Mouse (Mus musculus) heart, embryonic 16.5 days (tissue): Measurements from ENCODE around the gene Smox. TPM values are rescaled to one million over a fixed set of nuclear protein-coding genes. Genes with fewer than 3 reads are reported as not detected.
A peak's percentile ranks its signal among the peaks of the same experiment; 100 is the strongest.

Experiments used
- ATAC-seq: fragments of 200-750 bp; cut with Nextera tagmentation; replicated peaks from 2 replicates; pipeline ENCODE4 v1.8.0; 2017; ENCODE audit warnings: moderate number of reproducible peaks; ENCODE audit not compliant: insufficient read depth, low FRiP score; ENCODE audit errors: extremely low read depth
- H3K27ac ChIP-seq: fragments of 300-500 bp; sonication (generic); 2 replicates; pipeline ENCODE4 v1.5.1; 2014; ENCODE audit warnings: mild to moderate bottlenecking, low read length, control low read depth, moderate library complexity
- H3K27me3 ChIP-seq: fragments of 300-500 bp; sonication (generic); 2 replicates; pipeline ENCODE4 v1.6.1; 2014; ENCODE audit warnings: low read length, mixed read lengths; ENCODE audit not compliant: control insufficient read depth, insufficient read depth
- H3K36me3 ChIP-seq: fragments of 300-500 bp; sonication (generic); 2 replicates; pipeline ENCODE4 v1.6.1; 2014; ENCODE audit not compliant: control insufficient read depth, insufficient read depth
- H3K4me1 ChIP-seq: fragments of 300-500 bp; sonication (generic); 2 replicates; pipeline ENCODE4 v1.6.1; 2014; ENCODE audit warnings: low read length, mixed read lengths; ENCODE audit not compliant: control insufficient read depth, insufficient read depth
- H3K4me2 ChIP-seq: fragments of 300-500 bp; sonication (generic); 2 replicates; pipeline ENCODE4 v1.6.1; 2014; ENCODE audit warnings: low read depth, mild to moderate bottlenecking, control low read depth, low read length
- H3K4me3 ChIP-seq: fragments of 300-500 bp; sonication (generic); 2 replicates; pipeline ENCODE4 v1.5.1; 2014; ENCODE audit warnings: mild to moderate bottlenecking, control low read depth, low read length
- H3K9ac ChIP-seq: fragments of 300-500 bp; sonication (generic); 2 replicates; pipeline ENCODE4 v1.6.1; 2014; ENCODE audit warnings: low read length, control low read depth
- H3K9me3 ChIP-seq: fragments of 300-500 bp; sonication (generic); replicated peaks from 2 replicates; pipeline ENCODE4 v1.6.1; 2016; ENCODE audit warnings: low read length; ENCODE audit not compliant: control insufficient read depth
- WGBS: fragments of 180-500 bp; shearing (Covaris S2); extraction: QIAGEN DNeasy Blood & Tissue Kit; methylation state at CpG from one replicate; pipeline ENCODE4 v1.1.7; 2014; 5-methylcytosine and 5-hydroxymethylcytosine counted together
- polyA plus RNA-seq: library from polyadenylated mRNA; unstranded; fragments of >200 nt; fragmentation: Nextera tagmentation; extraction: Ambion mirVana; gene quantifications from 2 replicates; pipeline ENCODE4 v1.2.1, GENCODE M21; 2015

The Smox gene
- polyA plus RNA-seq, 1 experiment from 2014 or later = 32.7 TPM

GRCm38 (mm10) chr2:131535168-131535567, 43.9 kb downstream of the Smox start:
- H3K27me3 ChIP-seq = no peaks in the 10 kb centered on the region
- no peaks in the 10 kb centered on the region for H3K9me3 ChIP-seq

DNA sequence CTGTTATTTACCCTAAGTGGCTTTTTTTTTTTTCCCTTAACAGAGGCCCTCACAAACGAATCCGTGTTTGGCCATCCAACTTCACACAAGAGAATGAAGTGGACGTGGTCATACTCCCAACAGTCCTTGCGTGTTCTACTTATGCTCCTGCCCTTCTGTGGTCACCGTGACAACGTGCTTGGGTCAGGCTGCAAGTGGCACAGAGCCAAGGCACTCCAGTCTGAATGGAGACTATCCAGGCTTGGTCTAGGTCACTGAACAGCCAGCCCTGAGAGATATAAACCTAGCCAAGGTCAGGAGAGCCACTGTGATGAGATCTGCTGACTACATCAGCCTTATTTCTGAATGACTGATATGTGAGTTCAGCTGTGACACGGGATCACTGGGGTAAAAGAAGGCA, 47.0 kb downstream of the Smox start:
- Histone ChIP-seq H3K27ac (peak overlapping the region; percentile 48; the same call in 1 of the 2 replicates), H3K9ac (no peak overlapping the region), H3K36me3 (no peaks in the 10 kb centered on the region), H3K4me3 (no peak overlapping the region), H3K4me1 (peaks cover 10% of the 10 kb centered on the region), H3K4me2 (no peak overlapping the region), H3K27me3 (no peaks in the 10 kb centered on the region), H3K9me3 (no peaks in the 10 kb centered on the region)
- 27% methylated on average over 7 of the region's 7 CpGs for whole genome bisulfite sequencing
- ATAC-seq = peak; percentile 84

More at GRCm38 (mm10) chr2:131535168-131535567, 43.9 kb downstream of the Smox start:
- WGBS = 76% methylated on average over 5 of the region's 5 CpGs
- Histone ChIP-seq H3K27ac (no peak overlapping the region), H3K4me1 (peaks cover 10% of the 10 kb centered on the region), H3K4me3 (no peak overlapping the region), H3K36me3 (no peaks in the 10 kb centered on the region), H3K4me2 (no peak overlapping the region), H3K9ac (no peak overlapping the region)
- ATAC-seq = no peak

DNA sequence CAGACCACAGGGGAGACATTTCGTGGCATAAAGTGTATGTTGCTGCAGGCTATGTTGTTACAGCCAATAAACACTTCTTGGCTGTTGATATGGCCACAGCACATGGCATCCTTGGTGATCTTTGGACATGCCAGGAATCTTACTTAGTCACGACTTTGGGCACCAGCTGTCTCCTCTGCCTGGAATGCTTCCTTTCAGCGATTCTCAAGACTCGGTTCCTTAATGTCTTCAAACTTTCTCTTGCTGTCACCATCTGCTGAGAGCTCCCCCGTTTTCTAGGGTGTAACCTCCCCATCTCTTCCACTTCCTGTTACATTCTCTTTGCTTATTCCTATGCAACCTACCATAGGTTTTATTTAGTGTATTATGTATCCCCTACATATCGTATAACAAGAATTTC, 48.5 kb downstream of the Smox start:
- Histone ChIP-seq H3K9me3 (no peaks in the 10 kb centered on the region), H3K27me3 (no peaks in the 10 kb centered on the region), H3K36me3 (no peaks in the 10 kb centered on the region), H3K9ac (no peak overlapping the region), H3K4me3 (no peak overlapping the region), H3K4me2 (no peak overlapping the region), H3K4me1 (peaks cover 10% of the 10 kb centered on the region), H3K27ac (no peak overlapping the region)
- WGBS = 78% methylated on average over 6 of the region's 6 CpGs
- ATAC-seq = no peak

DNA sequence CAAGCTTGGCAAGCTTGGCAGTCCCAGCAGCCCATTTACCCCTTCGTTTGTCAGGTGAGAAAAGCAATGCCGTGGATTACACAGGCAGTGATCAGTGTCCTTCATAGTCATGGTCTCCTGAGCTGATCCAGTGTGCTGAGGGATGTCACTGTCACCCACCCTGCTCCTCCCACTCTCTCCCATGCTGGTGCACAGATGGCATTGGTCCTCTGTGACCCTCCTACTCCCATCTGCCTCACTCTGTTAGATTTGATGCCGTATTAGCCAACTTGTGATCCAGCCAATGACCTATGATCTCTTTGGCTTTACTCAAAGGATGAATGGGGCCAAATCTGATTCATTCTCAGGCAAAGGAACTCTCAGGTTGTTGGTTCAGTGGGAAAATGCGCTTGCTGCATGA, 50.4 kb downstream of the Smox start:
- Histone ChIP-seq H3K9me3 (no peaks in the 10 kb centered on the region), H3K9ac (no peak overlapping the region), H3K4me3 (no peak overlapping the region), H3K4me2 (no peak overlapping the region), H3K4me1 (peaks cover 21% of the 10 kb centered on the region), H3K27me3 (peaks cover 12% of the 10 kb centered on the region), H3K36me3 (no peaks in the 10 kb centered on the region), H3K27ac (no peak overlapping the region)
- ATAC-seq = no peak
- 80% methylated on average over 4 of the region's 4 CpGs for WGBS

GRCm38 (mm10) chr2:131542531-131542930, 51.2 kb downstream of the Smox start:
- Histone ChIP-seq H3K9ac (no peak overlapping the region), H3K9me3 (no peaks in the 10 kb centered on the region), H3K4me2 (no peak overlapping the region), H3K27ac (no peak overlapping the region), H3K36me3 (no peaks in the 10 kb centered on the region), H3K27me3 (peaks cover 12% of the 10 kb centered on the region), H3K4me3 (no peak overlapping the region), H3K4me1 (peaks cover 21% of the 10 kb centered on the region)
- ATAC-seq = no peak
- 29% methylated on average over 6 of the region's 6 CpGs for WGBS

GRCm38 (mm10) chr2:131545386-131546307, 54.4 kb downstream of the Smox start:
- H3K27ac ChIP-seq = no peak overlapping the region
- H3K4me1 ChIP-seq = peaks cover 11% of the 10 kb centered on the region; the same call in 1 of the 2 replicates
- no peaks in the 10 kb centered on the region for H3K36me3 ChIP-seq
- peaks cover 26% of the 10 kb centered on the region for H3K27me3 ChIP-seq
- H3K4me3 ChIP-seq = peak overlapping the region; percentile 58
- H3K9me3 ChIP-seq = no peaks in the 10 kb centered on the region
- WGBS = 3% methylated on average over 45 of the region's 45 CpGs
- H3K9ac ChIP-seq = peak overlapping the region; percentile 69
- peak overlapping the region; percentile 87 for H3K4me2 ChIP-seq
- ATAC-seq = no peak

DNA sequence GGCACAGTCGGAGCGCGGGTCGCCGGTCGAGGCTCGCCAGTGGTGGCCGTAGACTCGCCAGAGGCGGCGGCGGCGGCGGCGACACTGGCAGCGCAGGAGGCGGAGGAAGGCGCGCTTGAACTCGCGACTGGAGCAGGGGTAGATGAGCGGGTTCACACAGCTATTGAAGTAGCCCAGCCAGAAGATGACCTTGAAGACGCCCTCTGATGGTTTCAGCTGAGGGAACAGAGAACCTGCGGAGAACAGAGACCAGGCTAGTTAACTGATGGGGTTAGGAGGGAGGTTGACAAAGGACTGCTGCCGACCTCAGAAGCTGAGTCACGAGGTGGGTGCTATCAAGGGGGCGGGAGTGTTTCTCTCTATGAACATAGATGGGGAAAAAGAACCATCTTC, 55.0 kb downstream of the Smox start:
- Histone ChIP-seq H3K4me2 (peak overlapping the region; percentile 87), H3K27me3 (peaks cover 28% of the 10 kb centered on the region), H3K9me3 (no peaks in the 10 kb centered on the region), H3K36me3 (no peaks in the 10 kb centered on the region), H3K4me3 (peak overlapping the region; percentile 58), H3K4me1 (peaks cover 11% of the 10 kb centered on the region; the same call in 1 of the 2 replicates), H3K27ac (no peak overlapping the region), H3K9ac (peak overlapping the region; percentile 69)
- 8% methylated on average over 27 of the region's 27 CpGs for WGBS
- ATAC-seq = no peak

- no peak for ATAC-seq
- no peak overlapping the region for H3K27ac ChIP-seq
- H3K4me2 ChIP-seq = peak overlapping the region; percentile 87
- H3K9me3 ChIP-seq = no peaks in the 10 kb centered on the region
- H3K4me1 ChIP-seq = peaks cover 11% of the 10 kb centered on the region; the same call in 1 of the 2 replicates
- H3K9ac ChIP-seq = no peak overlapping the region
- peaks cover 33% of the 10 kb centered on the region for H3K27me3 ChIP-seq
- H3K4me3 ChIP-seq = peak overlapping the region; percentile 58; the same call in 1 of the 2 replicates
- WGBS = 22% methylated on average over 19 of the region's 19 CpGs
- H3K36me3 ChIP-seq = no peaks in the 10 kb centered on the region
Measured at GRCm38 (mm10) chr2:131546745-131547408, 55.6 kb downstream of the Smox start.

DNA sequence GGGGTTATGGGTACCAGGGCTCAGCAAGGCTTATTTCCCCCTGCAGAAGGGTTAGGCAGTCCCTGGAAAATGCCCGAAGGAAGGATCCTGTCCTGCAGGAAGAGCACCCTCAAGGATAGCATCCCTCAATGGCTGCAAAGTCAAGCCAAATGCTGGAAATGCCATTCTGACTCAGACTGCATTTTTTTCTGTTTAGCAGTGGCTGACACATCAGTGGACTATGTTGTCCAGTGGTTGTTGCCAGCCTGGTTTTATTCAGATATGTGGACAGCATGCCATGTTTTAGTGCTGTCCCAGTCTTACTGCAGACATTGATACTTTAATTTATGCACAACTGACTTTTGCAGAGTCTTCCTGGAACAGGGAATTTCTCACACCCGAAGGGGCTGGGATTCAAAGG, 57.0 kb downstream of the Smox start:
- H3K4me3 ChIP-seq = no peak overlapping the region
- H3K36me3 ChIP-seq = no peaks in the 10 kb centered on the region
- 65% methylated on average over 2 of the region's 2 CpGs for WGBS
- H3K9ac ChIP-seq = no peak overlapping the region
- no peak for ATAC-seq
- H3K9me3 ChIP-seq = no peaks in the 10 kb centered on the region
- no peak overlapping the region for H3K4me2 ChIP-seq
- peaks cover 36% of the 10 kb centered on the region for H3K27me3 ChIP-seq
- H3K27ac ChIP-seq = no peak overlapping the region
- peaks cover 11% of the 10 kb centered on the region; the same call in 1 of the 2 replicates for H3K4me1 ChIP-seq
